Mouse (Mus musculus): ENCODE data around the gene Lipe.

DNA sequence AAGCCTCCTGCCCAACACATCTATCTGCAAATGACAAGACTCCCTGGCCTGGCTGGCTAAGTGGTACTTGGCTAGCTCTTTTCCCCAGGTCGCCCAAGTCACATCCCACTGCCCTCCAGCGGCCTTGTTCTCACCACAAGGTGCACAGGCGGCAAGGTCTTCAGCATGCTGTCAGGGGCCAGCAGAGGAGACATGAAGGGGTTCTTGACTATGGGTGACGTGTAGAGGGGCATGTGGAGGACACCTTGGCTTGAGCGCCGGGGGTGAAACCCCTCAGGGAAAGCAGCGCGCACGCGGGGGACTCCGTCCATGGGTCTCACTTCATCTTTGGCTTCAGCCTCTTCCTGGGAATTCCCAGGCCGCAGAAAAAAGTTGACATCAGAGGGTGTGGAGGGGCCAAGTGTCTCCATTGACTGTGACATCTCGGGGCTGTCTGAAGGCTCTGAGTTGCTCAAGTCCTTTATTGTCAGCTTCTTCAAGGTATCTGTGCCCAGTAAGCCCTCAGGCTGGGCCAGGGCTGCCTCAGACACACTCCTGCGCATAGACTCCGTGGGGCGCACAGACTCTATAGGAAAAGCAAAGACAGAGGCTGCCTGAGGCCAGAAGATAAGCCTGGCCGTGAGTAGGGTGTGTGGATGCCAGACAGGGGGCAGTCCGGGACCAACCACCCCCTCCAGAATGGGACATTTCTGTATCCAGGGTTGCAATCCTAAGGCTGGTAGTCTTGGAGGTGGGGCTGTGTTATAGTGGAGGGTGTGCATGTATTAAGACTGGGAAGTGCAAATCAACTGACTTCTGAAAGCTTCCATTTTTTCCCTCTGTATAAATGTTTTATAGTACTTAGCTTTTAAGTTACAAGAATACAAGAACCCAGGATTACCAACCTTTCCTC lies 17.9 kb downstream of the Lipe start:
- no peak; the same call in 1 of the 2 replicates for TF ChIP-seq CTCF (IDR thresholded peaks at IDR 0.05; ENCODE audit: low read depth)
- no peak for TF ChIP-seq EP300 (optimal IDR thresholded peaks at IDR 0.05)
